Mouse (Mus musculus): ENCODE measurements around the gene Snx30. TPM values are rescaled to one million over a fixed set of nuclear protein-coding genes. Genes with fewer than 3 reads are reported as not detected.

Snx30 gene
- polyA plus RNA-seq, 1 experiment = 6.1 TPM

- Histone ChIP-seq H3K36me3 (ENCODE audit: control insufficient read depth, insufficient read depth, low read length) (no peaks in the 10 kb centered on the region), H3K4me3 (ENCODE audit: control insufficient read depth, insufficient read depth, low read length) (no peak overlapping the region), H3K4me1 (replicated peaks; ENCODE audit: control insufficient read depth, insufficient read depth, low read length) (no peaks in the 10 kb centered on the region), H3K27ac (ENCODE audit: control insufficient read depth, insufficient read depth, low read length) (no peak overlapping the region), H3K27me3 (ENCODE audit: control insufficient read depth, insufficient read depth, low read length) (no peaks in the 10 kb centered on the region)
- WGBS = 97% methylated on average over 2 of the region's 2 CpGs
- DNase-seq = no peak
- TF ChIP-seq CTCF (IDR thresholded peaks at IDR 0.05; ENCODE audit: borderline replicate concordance, control insufficient read depth, extremely low read depth, insufficient read depth, low read length, poor library complexity) (no peak), POLR2A (IDR thresholded peaks at IDR 0.05; ENCODE audit: control insufficient read depth, extremely low read depth, insufficient read depth, low read length, poor library complexity) (no peak)
Measured at GRCm38 (mm10) chr4:59908785-59909184, 103.1 kb downstream of the Snx30 start.

GRCm38 (mm10) chr4:59914608-59915403 is 109.2 kb downstream of the Snx30 start, which contains the start of gene Slc46a2:
TSS of gene Slc46a2 (minus strand) at chr4:59915056.
- Histone ChIP-seq H3K36me3 (ENCODE audit: control insufficient read depth, insufficient read depth, low read length) (no peaks in the 10 kb centered on the region), H3K27ac (ENCODE audit: control insufficient read depth, insufficient read depth, low read length) (no peak within 1 kb of the TSS), H3K4me1 (replicated peaks; ENCODE audit: control insufficient read depth, insufficient read depth, low read length) (no peaks in the 10 kb centered on the region), H3K4me3 (ENCODE audit: control insufficient read depth, insufficient read depth, low read length) (0 out of 2 replicates have a peak within 1 kb of the TSS, but pooled peaks have one; percentile 2), H3K27me3 (ENCODE audit: control insufficient read depth, insufficient read depth, low read length) (no peaks in the 10 kb centered on the region)
- TF ChIP-seq POLR2A (IDR thresholded peaks at IDR 0.05; ENCODE audit: control insufficient read depth, extremely low read depth, insufficient read depth, low read length, poor library complexity) = no peak
- no peak for TF ChIP-seq CTCF (IDR thresholded peaks at IDR 0.05; ENCODE audit: borderline replicate concordance, control insufficient read depth, extremely low read depth, insufficient read depth, low read length, poor library complexity)
- WGBS = 38% methylated on average over 22 of the region's 22 CpGs
- DNase-seq = no peak

GRCm38 (mm10) chr4:59917966-59918365 is 112.3 kb downstream of the Snx30 start:
- WGBS = 97% methylated on average over 3 of the region's 3 CpGs
- H3K4me1 ChIP-seq (replicated peaks; ENCODE audit: control insufficient read depth, insufficient read depth, low read length) = no peaks in the 10 kb centered on the region
- H3K27ac ChIP-seq (ENCODE audit: control insufficient read depth, insufficient read depth, low read length) = no peak overlapping the region
- DNase-seq = no peak
- no peaks in the 10 kb centered on the region for H3K36me3 ChIP-seq (ENCODE audit: control insufficient read depth, insufficient read depth, low read length)
- H3K4me3 ChIP-seq (ENCODE audit: control insufficient read depth, insufficient read depth, low read length) = no peak overlapping the region
- TF ChIP-seq POLR2A (IDR thresholded peaks at IDR 0.05; ENCODE audit: control insufficient read depth, extremely low read depth, insufficient read depth, low read length, poor library complexity) = no peak
- no peak for TF ChIP-seq CTCF (IDR thresholded peaks at IDR 0.05; ENCODE audit: borderline replicate concordance, control insufficient read depth, extremely low read depth, insufficient read depth, low read length, poor library complexity)
- no peaks in the 10 kb centered on the region for H3K27me3 ChIP-seq (ENCODE audit: control insufficient read depth, insufficient read depth, low read length)

- Histone ChIP-seq H3K27me3 (ENCODE audit: control insufficient read depth, insufficient read depth, low read length) (no peaks in the 10 kb centered on the region), H3K4me3 (ENCODE audit: control insufficient read depth, insufficient read depth, low read length) (no peak overlapping the region), H3K36me3 (ENCODE audit: control insufficient read depth, insufficient read depth, low read length) (no peaks in the 10 kb centered on the region), H3K27ac (ENCODE audit: control insufficient read depth, insufficient read depth, low read length) (peak overlapping the region; percentile 48; the same call in 1 of the 2 replicates), H3K4me1 (replicated peaks; ENCODE audit: control insufficient read depth, insufficient read depth, low read length) (peaks cover 12% of the 10 kb centered on the region)
- WGBS = 41% methylated on average over 9 of the region's 9 CpGs
- peak; percentile 37 for DNase-seq
- TF ChIP-seq POLR2A (IDR thresholded peaks at IDR 0.05; ENCODE audit: control insufficient read depth, extremely low read depth, insufficient read depth, low read length, poor library complexity) (no peak), CTCF (IDR thresholded peaks at IDR 0.05; ENCODE audit: borderline replicate concordance, control insufficient read depth, extremely low read depth, insufficient read depth, low read length, poor library complexity) (no peak)
Measured at GRCm38 (mm10) chr4:59925082-59925481, 119.4 kb downstream of the Snx30 start.

DNA sequence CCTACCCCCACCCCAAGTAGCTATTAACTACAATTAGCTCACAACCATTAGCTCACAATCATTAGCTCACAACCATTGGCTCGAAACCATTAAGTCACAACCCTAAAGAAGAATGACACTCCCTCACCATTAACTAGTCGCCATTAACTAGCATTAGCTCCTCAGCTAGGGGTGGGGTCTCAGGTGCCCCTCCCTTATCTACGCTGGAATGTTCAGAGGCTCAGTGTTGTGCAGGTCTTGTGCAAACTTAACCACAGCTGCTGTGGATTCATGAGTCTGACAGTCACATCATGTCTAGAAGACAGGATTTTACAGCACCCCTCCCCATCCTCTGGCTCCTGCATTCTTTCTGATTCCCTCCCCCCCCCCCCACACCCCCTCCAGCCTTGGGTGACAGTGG is 122.0 kb downstream of the Snx30 start:
- Histone ChIP-seq H3K27ac (ENCODE audit: control insufficient read depth, insufficient read depth, low read length) (no peak overlapping the region), H3K4me1 (replicated peaks; ENCODE audit: control insufficient read depth, insufficient read depth, low read length) (peaks cover 12% of the 10 kb centered on the region), H3K27me3 (ENCODE audit: control insufficient read depth, insufficient read depth, low read length) (no peaks in the 10 kb centered on the region), H3K36me3 (ENCODE audit: control insufficient read depth, insufficient read depth, low read length) (no peaks in the 10 kb centered on the region), H3K4me3 (ENCODE audit: control insufficient read depth, insufficient read depth, low read length) (no peak overlapping the region)
- TF ChIP-seq CTCF (IDR thresholded peaks at IDR 0.05; ENCODE audit: borderline replicate concordance, control insufficient read depth, extremely low read depth, insufficient read depth, low read length, poor library complexity) = no peak
- TF ChIP-seq POLR2A (IDR thresholded peaks at IDR 0.05; ENCODE audit: control insufficient read depth, extremely low read depth, insufficient read depth, low read length, poor library complexity) = no peak
- DNase-seq = no peak
- WGBS = 90% methylated on average over 3 of the region's 3 CpGs

DNA sequence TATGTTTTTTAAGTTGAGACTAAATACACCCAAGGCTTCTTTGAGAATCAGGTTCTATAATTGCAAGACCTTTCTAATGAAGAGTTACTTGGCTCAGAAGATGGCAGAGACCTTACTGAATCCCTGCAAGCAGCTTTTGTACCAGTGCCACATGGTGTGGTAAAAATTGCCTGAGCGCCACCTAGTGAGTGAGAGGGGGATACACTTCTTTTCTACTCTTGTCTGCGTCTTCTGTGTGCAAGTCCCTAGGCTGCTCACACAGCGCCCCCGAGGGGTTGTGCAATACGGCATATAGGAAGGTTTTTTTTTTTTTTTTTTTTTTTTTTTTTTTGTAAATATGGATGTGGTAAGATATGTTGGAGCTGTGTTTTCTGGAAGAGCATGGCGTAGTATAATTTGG is 122.7 kb downstream of the Snx30 start:
- Histone ChIP-seq H3K27ac (ENCODE audit: control insufficient read depth, insufficient read depth, low read length) (no peak overlapping the region), H3K36me3 (ENCODE audit: control insufficient read depth, insufficient read depth, low read length) (no peaks in the 10 kb centered on the region), H3K27me3 (ENCODE audit: control insufficient read depth, insufficient read depth, low read length) (no peaks in the 10 kb centered on the region), H3K4me3 (ENCODE audit: control insufficient read depth, insufficient read depth, low read length) (no peak overlapping the region), H3K4me1 (replicated peaks; ENCODE audit: control insufficient read depth, insufficient read depth, low read length) (peaks cover 12% of the 10 kb centered on the region)
- DNase-seq = peak; percentile 84
- TF ChIP-seq POLR2A (IDR thresholded peaks at IDR 0.05; ENCODE audit: control insufficient read depth, extremely low read depth, insufficient read depth, low read length, poor library complexity) (no peak), CTCF (IDR thresholded peaks at IDR 0.05; ENCODE audit: borderline replicate concordance, control insufficient read depth, extremely low read depth, insufficient read depth, low read length, poor library complexity) (peak; percentile 54; the same call in 1 of the 2 replicates)
- WGBS = 4% methylated on average over 6 of the region's 6 CpGs
